Mouse (Mus musculus) lung, postnatal 0 days (tissue): ENCODE results near the gene Cltc.

Experiments
- CTCF ChIP-seq: IDR thresholded peaks from 2 replicates; pipeline ENCODE4 v1.5.1; 2016; ENCODE audit warnings: antibody characterized with exemption, mild to moderate bottlenecking
- EP300 ChIP-seq: IDR thresholded peaks from 2 replicates; pipeline ENCODE4 v1.6.1; 2016; ENCODE audit warnings: antibody characterized with exemption, mild to moderate bottlenecking, control low read depth

DNA sequence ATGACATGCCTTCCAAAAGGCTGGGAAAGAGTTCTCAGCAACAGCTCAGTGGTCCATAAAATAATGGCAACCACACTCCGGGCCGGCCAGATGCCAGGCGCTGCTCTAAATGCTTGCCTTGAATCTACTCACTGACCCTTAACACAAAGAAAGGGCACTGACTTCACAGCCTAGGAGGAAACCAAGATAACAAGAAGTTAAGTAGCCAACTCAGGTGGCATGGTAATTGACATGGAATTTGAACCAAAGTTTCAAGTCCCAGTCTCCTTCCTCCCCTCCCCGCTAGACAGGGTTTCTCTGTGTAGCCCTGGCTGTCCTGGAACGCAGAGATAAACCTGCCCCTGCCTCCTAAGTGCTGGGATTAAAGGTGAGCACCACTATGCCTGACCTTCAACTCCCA is 78.4 kb downstream of the Cltc start:
- TF ChIP-seq CTCF (no peak), EP300 (no peak)
